18 mouse cellular contexts compared by ENCODE assay signal in the genomic region with DNA sequence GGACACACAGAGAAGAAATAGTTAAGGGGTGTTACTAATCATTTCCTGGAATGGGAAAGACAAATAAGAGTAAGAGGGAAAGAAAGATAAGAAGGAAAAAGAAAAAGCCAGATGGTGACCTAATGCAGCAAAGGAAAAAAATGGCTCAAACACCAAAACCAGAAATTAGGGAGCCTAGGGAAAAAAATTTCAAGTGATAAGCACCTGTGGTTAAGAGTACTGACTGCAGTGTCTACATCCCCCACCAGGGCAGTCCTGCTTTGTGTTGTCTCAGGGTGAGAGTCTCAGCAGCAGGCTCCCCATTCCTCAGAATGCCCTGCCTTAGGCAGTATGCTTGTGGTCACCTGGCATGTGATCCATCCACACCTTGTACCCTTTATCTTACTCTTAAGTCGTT.
DNase-seq lines count a peak whose midpoint lies in the region; ATAC-seq lines count a peak whose summit lies in the region.
"Had no signal": no experiment of that assay in that cellular context is flagged by ENCODE, and none has a peak within 500 bp of the region (broad histone marks: within the 10 kb centered on the region; RNA-seq: fewer than 3 reads in every experiment).

No protein-coding gene starts in this region.

- no peak overlapping the region for H3K4me3 ChIP-seq in heart, embryonic 12.5 days
- no peak overlapping the region for H3K4me3 ChIP-seq in lung, embryonic 16.5 days (ENCODE audit: low read length)
- H3K4me3 ChIP-seq in embryonic facial prominence, embryonic 10.5 days = no peak overlapping the region
- H3K4me3 ChIP-seq: hindbrain, embryonic 12.5 days; liver, embryonic 12.5 days; midbrain, embryonic 10.5 days; myocyte had no signal

- peaks cover 26% of the 10 kb centered on the region for H3K4me1 ChIP-seq in heart, embryonic 12.5 days (replicated peaks)
- H3K4me1 ChIP-seq in lung, embryonic 16.5 days (replicated peaks; ENCODE audit: control insufficient read depth, insufficient read depth, low read length) = peaks cover 17% of the 10 kb centered on the region; the same call in 1 of the 2 replicates
- peaks cover 20% of the 10 kb centered on the region for H3K4me1 ChIP-seq in embryonic facial prominence, embryonic 10.5 days

- DNase-seq in heart, postnatal 14 days = no peak
- no peak for DNase-seq in lung, postnatal 10 days
- peak; percentile 46 for DNase-seq in MEL-GATA-1-ER (ENCODE audit: extremely low read depth, low read depth)
- DNase-seq in spleen, adult 18-20 months = no peak
- no peak for DNase-seq in embryonic facial prominence, embryonic 10.5 days (ENCODE audit: low spot score)
- DNase-seq: adrenal gland, adult 8-10 months; cerebellum, postnatal 10 days; kidney, adult 18-20 months; right cerebral cortex, postnatal 14 days; thymus, postnatal 14 days had no signal

- intact Hi-C loops in heart, postnatal 14 days (cut with DNase I) = no loop called here

- H3K4me2 ChIP-seq in heart, embryonic 12.5 days = no peak overlapping the region
- no peak overlapping the region for H3K4me2 ChIP-seq in lung, embryonic 16.5 days (ENCODE audit: low read depth, low read length)
- H3K4me2 ChIP-seq: hindbrain, embryonic 12.5 days; liver, embryonic 12.5 days had no signal

- no peaks in the 10 kb centered on the region for H3K36me3 ChIP-seq in heart, embryonic 12.5 days
- H3K36me3 ChIP-seq in lung, embryonic 16.5 days (ENCODE audit: control insufficient read depth, insufficient read depth, low read length) = no peaks in the 10 kb centered on the region
- H3K36me3 ChIP-seq in embryonic facial prominence, embryonic 10.5 days (replicated peaks) = no peaks in the 10 kb centered on the region
- H3K36me3 ChIP-seq: hindbrain, embryonic 12.5 days; liver, embryonic 12.5 days; midbrain, embryonic 10.5 days had no signal

- H3K27ac ChIP-seq in heart, embryonic 12.5 days (ENCODE audit: poor library complexity, severe bottlenecking) = 0 out of 2 replicates have a peak overlapping the region, but pooled peaks have one; percentile 20
- H3K27ac ChIP-seq in lung, embryonic 16.5 days (ENCODE audit: low read length) = peak overlapping the region; percentile 59
- H3K27ac ChIP-seq in embryonic facial prominence, embryonic 10.5 days (replicated peaks) = no peak overlapping the region
- H3K27ac ChIP-seq: hindbrain, embryonic 12.5 days; liver, embryonic 12.5 days; midbrain, embryonic 10.5 days had no signal

- H3K9ac ChIP-seq in heart, embryonic 12.5 days = no peak overlapping the region
- no peak overlapping the region for H3K9ac ChIP-seq in lung, embryonic 16.5 days (ENCODE audit: low read length)
- H3K9ac ChIP-seq: hindbrain, embryonic 12.5 days; liver, embryonic 12.5 days had no signal

- H3K9me3 ChIP-seq in heart, embryonic 12.5 days (replicated peaks) = no peaks in the 10 kb centered on the region
- no peaks in the 10 kb centered on the region for H3K9me3 ChIP-seq in lung, embryonic 16.5 days (ENCODE audit: control insufficient read depth, low read length)
- H3K9me3 ChIP-seq in embryonic facial prominence, embryonic 10.5 days = no peaks in the 10 kb centered on the region
- H3K9me3 ChIP-seq: hindbrain, embryonic 12.5 days; liver, embryonic 12.5 days; midbrain, embryonic 10.5 days had no signal

- WGBS in heart, embryonic 12.5 days = 29% methylated on average over 1 of the region's 1 CpGs
- 36% methylated on average over 1 of the region's 1 CpGs for WGBS in lung, embryonic 16.5 days
- 74% methylated on average over 1 of the region's 1 CpGs for WGBS in embryonic facial prominence, embryonic 10.5 days

- ATAC-seq in heart, embryonic 12.5 days (ENCODE audit: insufficient number of reproducible peaks, low FRiP score) = peak; percentile 63; the same call in 1 of the 2 replicates
- ATAC-seq in lung, embryonic 16.5 days (ENCODE audit: low read depth) = peak; percentile 89
- peak; percentile 93 for ATAC-seq in megakaryocyte-erythroid progenitor cell, adult 5-6 weeks (replicated peaks; ENCODE audit: low FRiP score, low TSS enrichment, poor library complexity, severe bottlenecking)
- ATAC-seq: Patski had no signal

- H3K27me3 ChIP-seq in heart, embryonic 12.5 days (replicated peaks) = no peaks in the 10 kb centered on the region
- H3K27me3 ChIP-seq in lung, embryonic 16.5 days (ENCODE audit: control insufficient read depth, insufficient read depth, low read depth, low read length) = no peaks in the 10 kb centered on the region
- H3K27me3 ChIP-seq in embryonic facial prominence, embryonic 10.5 days (replicated peaks; ENCODE audit: low read depth, poor library complexity, severe bottlenecking) = no peaks in the 10 kb centered on the region
- H3K27me3 ChIP-seq: hindbrain, embryonic 12.5 days; liver, embryonic 12.5 days; Patski had no signal
